Mouse (Mus musculus) liver, postnatal 0 days (tissue): Measurements from ENCODE around the gene Coro1a.

ENCODE experiments used
- CTCF ChIP-seq: sonication (generic); IDR thresholded peaks from 2 replicates; pipeline ENCODE4 v1.5.1; 2016; ENCODE audit warnings: antibody characterized with exemption, low read depth
- EP300 ChIP-seq: IDR thresholded peaks from 2 replicates; pipeline ENCODE4 v1.6.1; 2016; ENCODE audit warnings: antibody characterized with exemption, low read depth, mild to moderate bottlenecking

DNA sequence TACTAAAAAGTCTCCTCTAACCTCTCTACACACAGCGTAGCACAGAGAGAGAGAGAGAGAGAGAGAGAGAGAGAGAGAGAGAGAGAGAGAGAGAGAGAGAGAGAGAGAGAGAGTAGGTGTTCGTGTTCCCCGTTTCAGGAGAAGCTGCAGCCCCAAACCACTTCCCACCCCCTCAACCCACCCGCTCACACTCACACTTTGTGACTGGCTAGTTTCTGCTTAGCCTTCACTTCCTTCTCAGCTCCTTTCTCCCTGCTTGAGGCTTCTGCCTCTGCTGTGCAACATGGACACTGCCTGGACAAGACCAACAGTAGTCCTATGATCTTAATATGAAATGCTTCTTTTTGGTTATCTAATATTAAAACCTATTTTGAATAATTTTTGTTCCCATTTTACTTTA is 2.7 kb upstream of the Coro1a start:
- TF ChIP-seq CTCF, result no peak
- no peak for TF ChIP-seq EP300
